Comparison of ENCODE assay signal across 8 mouse cellular contexts in genomic region chr19:53528131-53528621, GRCm38 (mm10). TPM values are rescaled to one million over a fixed set of nuclear protein-coding genes. Genes with fewer than 3 reads are reported as not detected.
DNase-seq lines count a peak whose midpoint lies in the region; ATAC-seq and TF ChIP-seq lines count a peak whose summit lies in the region.

No protein-coding gene starts in this region.

- TF ChIP-seq CTCF in forebrain, postnatal 0 days (IDR thresholded peaks at IDR 0.05; ENCODE audit: low read depth): no peak

- peak overlapping the region; percentile 55 for H3K9ac ChIP-seq in forebrain, postnatal 0 days

- no peaks in the 10 kb centered on the region; the same call in 1 of the 2 replicates for H3K27me3 ChIP-seq in heart, embryonic 10.5 days (ENCODE audit: insufficient read depth, poor library complexity, severe bottlenecking)
- H3K27me3 ChIP-seq in forebrain, postnatal 0 days (ENCODE audit: insufficient read depth, low read length): peaks cover 18% of the 10 kb centered on the region
- peaks cover 54% of the 10 kb centered on the region for H3K27me3 ChIP-seq in midbrain, embryonic 10.5 days (ENCODE audit: low read depth, poor library complexity, severe bottlenecking)

- no peaks in the 10 kb centered on the region for H3K9me3 ChIP-seq in heart, embryonic 10.5 days
- H3K9me3 ChIP-seq in forebrain, postnatal 0 days (ENCODE audit: low read length): no peaks in the 10 kb centered on the region
- H3K9me3 ChIP-seq in midbrain, embryonic 10.5 days (replicated peaks): no peaks in the 10 kb centered on the region

- WGBS in heart, embryonic 10.5 days: 1% methylated on average over 13 of the region's 13 CpGs
- 2% methylated on average over 13 of the region's 13 CpGs for WGBS in forebrain, postnatal 0 days
- WGBS in midbrain, embryonic 10.5 days: 1% methylated on average over 13 of the region's 13 CpGs

- no peak for DNase-seq in heart, embryonic 10.5 days (ENCODE audit: low spot score)
- DNase-seq in heart, adult 11 months: no peak
- peak; percentile 22 for DNase-seq in ES-CJ7 (ENCODE audit: low read depth, low spot score)
- no peak for DNase-seq in forebrain, postnatal 0 days
- DNase-seq in midbrain, embryonic 10.5 days (ENCODE audit: low spot score): peak; percentile 47
- DNase-seq in right cerebral cortex, postnatal 25 days: no peak
- no peak for DNase-seq in testis, postnatal 10 days (ENCODE audit: low spot score)
- no peak for DNase-seq in gastrocnemius, postnatal 10 days

- ATAC-seq in forebrain, postnatal 0 days: no peak

- no peaks in the 10 kb centered on the region for H3K36me3 ChIP-seq in heart, embryonic 10.5 days
- H3K36me3 ChIP-seq in forebrain, postnatal 0 days (ENCODE audit: insufficient read depth): no peaks in the 10 kb centered on the region
- H3K36me3 ChIP-seq in midbrain, embryonic 10.5 days: no peaks in the 10 kb centered on the region

- H3K27ac ChIP-seq in heart, embryonic 10.5 days: peak overlapping the region; percentile 93
- H3K27ac ChIP-seq in forebrain, postnatal 0 days (ENCODE audit: low read depth, low read length): no peak overlapping the region
- peak overlapping the region; percentile 90 for H3K27ac ChIP-seq in midbrain, embryonic 10.5 days (replicated peaks)

- peaks cover 49% of the 10 kb centered on the region for H3K4me1 ChIP-seq in heart, embryonic 10.5 days
- H3K4me1 ChIP-seq in forebrain, postnatal 0 days (ENCODE audit: insufficient read depth): no peaks in the 10 kb centered on the region
- H3K4me1 ChIP-seq in midbrain, embryonic 10.5 days: peaks cover 55% of the 10 kb centered on the region

- H3K4me3 ChIP-seq in heart, embryonic 10.5 days: peak overlapping the region; percentile 87
- peak overlapping the region; percentile 58 for H3K4me3 ChIP-seq in forebrain, postnatal 0 days (ENCODE audit: low read depth, low read length)
- H3K4me3 ChIP-seq in midbrain, embryonic 10.5 days: peak overlapping the region; percentile 77

- peak overlapping the region; percentile 79 for H3K4me2 ChIP-seq in forebrain, postnatal 0 days (ENCODE audit: low read depth)

RNA-seq across cellular contexts. Expression of gene Dusp5, which starts 0.7 kb away (rescaled TPM):
- polyA plus RNA-seq in heart, embryonic 10.5 days (2016; fragmentation: Nextera tagmentation; extraction: Ambion mirVana): 11.9 and 15.9 TPM in 2 replicates
- 7.5 and 7.6 TPM in 2 replicates for total RNA-seq in forebrain, postnatal 0 days (2014; rRNA removed)
- 3.9 and 5.0 TPM in 2 replicates for polyA plus RNA-seq in forebrain, postnatal 0 days (2015; fragmentation: Nextera tagmentation; extraction: Ambion mirVana)
- 4.0 and 6.3 TPM in 2 replicates for polyA plus RNA-seq in midbrain, embryonic 10.5 days (2016; fragmentation: Nextera tagmentation; extraction: Ambion mirVana)
- 1 to 10 TPM; 1.3 to 2.3 TPM for total RNA-seq in gastrocnemius, postnatal 10 days (2021)

Comparison
In these comparisons a context has a peak if more than half of its experiments do, and no peak if none do; other contexts are left out.
1. DNase-seq: peak in ES-CJ7 (single experiment) and midbrain, embryonic 10.5 days (single experiment); none in heart, embryonic 10.5 days (single experiment), heart, adult 11 months (single experiment), forebrain, postnatal 0 days (single experiment), right cerebral cortex, postnatal 25 days (single experiment), testis, postnatal 10 days (single experiment) and gastrocnemius, postnatal 10 days (single experiment).
2. Peak in every context shown above with its lines, with median percentiles within 50 percentile points of each other: H3K4me3 ChIP-seq.